Mouse (Mus musculus): ENCODE data around the gene Srp72. TPM values are rescaled to one million over a fixed set of nuclear protein-coding genes. Genes with fewer than 3 reads are reported as not detected.

Srp72 gene
- total RNA-seq (2023): 100 to 1,000 TPM in 1 of 2 experiments, 10 to 100 TPM in 1; 69.1 to 102 TPM

GRCm38 (mm10) chr5:76974554-76975285, at the start of gene Srp72:
Gene Srp72 (plus strand): TSS chr5:76974683.

GRCm38 (mm10) chr5:76951106-76952027, 23.1 kb upstream of the Srp72 start, which contains the start of the genes Paics and Ppat:
Gene Paics (plus strand): TSS chr5:76951307.
Gene Ppat (minus strand): TSS chr5:76951578.

GRCm38 (mm10) chr5:77004051-77004821, 29.8 kb downstream of the Srp72 start, which contains the start of gene Arl9:
Gene Arl9 (plus strand): TSS chr5:77004055.

GRCm38 (mm10) chr5:77015544-77016482, 41.3 kb downstream of the Srp72 start, which contains the start of gene Thegl:
Gene Thegl (plus strand): TSS chr5:77016023.

Other genes starting within 250 kb of the Srp72 start
- gene Aasdh, start 69.2 kb upstream of the Srp72 start, total RNA-seq (2023): 1 to 10 TPM; 7.2 to 8.1 TPM
- gene Paics, start 23.4 kb upstream of the Srp72 start, total RNA-seq (2023): 10 to 100 TPM; 61.7 to 64.0 TPM
- gene Ppat, start 23.1 kb upstream of the Srp72 start, total RNA-seq (2023): 1 to 10 TPM; 7.4 to 9.6 TPM
- gene Arl9, start 29.4 kb downstream of the Srp72 start, total RNA-seq (2023): not detected
- under 1 TPM in 1 of 2 experiments, not detected in 1; 0.37 TPM for gene Thegl, start 41.3 kb downstream of the Srp72 start, total RNA-seq (2023)
- 10 to 100 TPM; 39.3 to 46.0 TPM for gene Hopx, start 140.4 kb downstream of the Srp72 start, total RNA-seq (2023)
- gene Spink2, start 236.8 kb downstream of the Srp72 start, total RNA-seq (2023): 10 to 100 TPM in 1 of 2 experiments, 1 to 10 TPM in 1; 6.7 to 12.5 TPM

Measured in neutrophil, adult 59 days (primary cell).